Mouse (Mus musculus): Measurements from ENCODE around the gene Tnfsf9. TPM values are rescaled to one million over a fixed set of nuclear protein-coding genes. Genes with fewer than 3 reads are reported as not detected.

Gene Tnfsf9
- polyA plus RNA-seq, 1 experiment = 11.8 TPM

- Histone ChIP-seq H3K36me3 (ENCODE audit: control insufficient read depth, insufficient read depth) (no peaks in the 10 kb centered on the region), H3ac (ENCODE audit: control insufficient read depth, insufficient read length, low read depth) (no peak overlapping the region), H3K79me2 (ENCODE audit: control insufficient read depth, insufficient read depth) (no peaks in the 10 kb centered on the region), H3K27me3 (ENCODE audit: control insufficient read depth, insufficient read depth, insufficient read length) (peaks cover 57% of the 10 kb centered on the region), H3K79me3 (ENCODE audit: low read depth) (no peaks in the 10 kb centered on the region), H3K4me3 (ENCODE audit: insufficient read depth, poor library complexity, severe bottlenecking) (no peak overlapping the region)
- TF ChIP-seq MYOD1 (IDR thresholded peaks at IDR 0.05; ENCODE audit: control insufficient read depth, insufficient read length, low read depth) (no peak), FOSL1 (IDR thresholded peaks at IDR 0.05; ENCODE audit: insufficient read depth, low read length, poor library complexity, severe bottlenecking) (no peak), MYOG (IDR thresholded peaks at IDR 0.05; ENCODE audit: control insufficient read depth, extremely low read depth, insufficient read length) (no peak), CTCF (IDR thresholded peaks at IDR 0.05; ENCODE audit: control insufficient read depth, insufficient read depth, insufficient read length) (no peak), CEBPB (IDR thresholded peaks at IDR 0.05; ENCODE audit: low read depth) (no peak), USF1 (IDR thresholded peaks at IDR 0.05; ENCODE audit: low read depth) (no peak), MAX (IDR thresholded peaks at IDR 0.05) (no peak)
Observed at GRCm38 (mm10) chr17:57061069-57061468, 44.1 kb upstream of the Tnfsf9 start.

GRCm38 (mm10) chr17:57062011-57062521, 43.1 kb upstream of the Tnfsf9 start:
- H3K4me3 ChIP-seq (ENCODE audit: insufficient read depth, poor library complexity, severe bottlenecking) = no peak overlapping the region
- no peaks in the 10 kb centered on the region for H3K79me2 ChIP-seq (ENCODE audit: control insufficient read depth, insufficient read depth)
- no peaks in the 10 kb centered on the region for H3K36me3 ChIP-seq (ENCODE audit: control insufficient read depth, insufficient read depth)
- peaks cover 65% of the 10 kb centered on the region for H3K27me3 ChIP-seq (ENCODE audit: control insufficient read depth, insufficient read depth, insufficient read length)
- no peaks in the 10 kb centered on the region for H3K79me3 ChIP-seq (ENCODE audit: low read depth)
- TF ChIP-seq CTCF (IDR thresholded peaks at IDR 0.05; ENCODE audit: control insufficient read depth, insufficient read depth, insufficient read length) = no peak
- TF ChIP-seq MYOG (IDR thresholded peaks at IDR 0.05; ENCODE audit: control insufficient read depth, extremely low read depth, insufficient read length) = no peak
- TF ChIP-seq USF1 (IDR thresholded peaks at IDR 0.05; ENCODE audit: low read depth) = no peak
- TF ChIP-seq CEBPB (IDR thresholded peaks at IDR 0.05; ENCODE audit: low read depth) = no peak
- TF ChIP-seq MAX (IDR thresholded peaks at IDR 0.05) = no peak
- no peak for TF ChIP-seq FOSL1 (IDR thresholded peaks at IDR 0.05; ENCODE audit: insufficient read depth, low read length, poor library complexity, severe bottlenecking)
- TF ChIP-seq MYOD1 (IDR thresholded peaks at IDR 0.05; ENCODE audit: control insufficient read depth, insufficient read length, low read depth) = no peak
- H3ac ChIP-seq (ENCODE audit: control insufficient read depth, insufficient read length, low read depth) = no peak overlapping the region

- Histone ChIP-seq H3K4me3 (ENCODE audit: insufficient read depth, poor library complexity, severe bottlenecking) (no peak overlapping the region), H3K79me3 (ENCODE audit: low read depth) (no peaks in the 10 kb centered on the region), H3K27me3 (ENCODE audit: control insufficient read depth, insufficient read depth, insufficient read length) (peaks cover 70% of the 10 kb centered on the region), H3ac (ENCODE audit: control insufficient read depth, insufficient read length, low read depth) (no peak overlapping the region), H3K36me3 (ENCODE audit: control insufficient read depth, insufficient read depth) (no peaks in the 10 kb centered on the region), H3K79me2 (ENCODE audit: control insufficient read depth, insufficient read depth) (no peaks in the 10 kb centered on the region)
- no peak for TF ChIP-seq CTCF (IDR thresholded peaks at IDR 0.05; ENCODE audit: control insufficient read depth, insufficient read depth, insufficient read length)
- TF ChIP-seq CEBPB (IDR thresholded peaks at IDR 0.05; ENCODE audit: low read depth) = no peak
Observed at GRCm38 (mm10) chr17:57062548-57062947, 42.6 kb upstream of the Tnfsf9 start.

GRCm38 (mm10) chr17:57063031-57063430, 42.1 kb upstream of the Tnfsf9 start:
- H3K4me3 ChIP-seq (ENCODE audit: insufficient read depth, poor library complexity, severe bottlenecking) = no peak overlapping the region
- H3K27me3 ChIP-seq (ENCODE audit: control insufficient read depth, insufficient read depth, insufficient read length) = peaks cover 69% of the 10 kb centered on the region
- no peaks in the 10 kb centered on the region for H3K36me3 ChIP-seq (ENCODE audit: control insufficient read depth, insufficient read depth)
- no peaks in the 10 kb centered on the region for H3K79me2 ChIP-seq (ENCODE audit: control insufficient read depth, insufficient read depth)
- TF ChIP-seq MAX (IDR thresholded peaks at IDR 0.05) (no peak), USF1 (IDR thresholded peaks at IDR 0.05; ENCODE audit: low read depth) (no peak), FOSL1 (IDR thresholded peaks at IDR 0.05; ENCODE audit: insufficient read depth, low read length, poor library complexity, severe bottlenecking) (no peak), CTCF (IDR thresholded peaks at IDR 0.05; ENCODE audit: control insufficient read depth, insufficient read depth, insufficient read length) (no peak), MYOG (IDR thresholded peaks at IDR 0.05; ENCODE audit: control insufficient read depth, extremely low read depth, insufficient read length) (no peak), CEBPB (IDR thresholded peaks at IDR 0.05; ENCODE audit: low read depth) (no peak), MYOD1 (IDR thresholded peaks at IDR 0.05; ENCODE audit: control insufficient read depth, insufficient read length, low read depth) (no peak)
- H3ac ChIP-seq (ENCODE audit: control insufficient read depth, insufficient read length, low read depth) = no peak overlapping the region
- H3K79me3 ChIP-seq (ENCODE audit: low read depth) = no peaks in the 10 kb centered on the region

- TF ChIP-seq MYOD1 (IDR thresholded peaks at IDR 0.05; ENCODE audit: control insufficient read depth, insufficient read length, low read depth) = no peak
- TF ChIP-seq USF1 (IDR thresholded peaks at IDR 0.05; ENCODE audit: low read depth) = no peak
- no peak for TF ChIP-seq FOSL1 (IDR thresholded peaks at IDR 0.05; ENCODE audit: insufficient read depth, low read length, poor library complexity, severe bottlenecking)
- TF ChIP-seq MAX (IDR thresholded peaks at IDR 0.05) = no peak
- TF ChIP-seq CEBPB (IDR thresholded peaks at IDR 0.05; ENCODE audit: low read depth) = no peak
- Histone ChIP-seq H3K79me2 (ENCODE audit: control insufficient read depth, insufficient read depth) (no peaks in the 10 kb centered on the region), H3K4me3 (ENCODE audit: insufficient read depth, poor library complexity, severe bottlenecking) (no peak overlapping the region), H3ac (ENCODE audit: control insufficient read depth, insufficient read length, low read depth) (no peak overlapping the region), H3K36me3 (ENCODE audit: control insufficient read depth, insufficient read depth) (no peaks in the 10 kb centered on the region), H3K27me3 (ENCODE audit: control insufficient read depth, insufficient read depth, insufficient read length) (peaks cover 63% of the 10 kb centered on the region), H3K79me3 (ENCODE audit: low read depth) (no peaks in the 10 kb centered on the region)
Observed at GRCm38 (mm10) chr17:57066908-57067307, 38.2 kb upstream of the Tnfsf9 start.

- Histone ChIP-seq H3K79me3 (ENCODE audit: low read depth) (no peaks in the 10 kb centered on the region), H3ac (ENCODE audit: control insufficient read depth, insufficient read length, low read depth) (no peak overlapping the region), H3K27me3 (ENCODE audit: control insufficient read depth, insufficient read depth, insufficient read length) (peaks cover 60% of the 10 kb centered on the region), H3K4me3 (ENCODE audit: insufficient read depth, poor library complexity, severe bottlenecking) (no peak overlapping the region), H3K36me3 (ENCODE audit: control insufficient read depth, insufficient read depth) (no peaks in the 10 kb centered on the region), H3K79me2 (ENCODE audit: control insufficient read depth, insufficient read depth) (no peaks in the 10 kb centered on the region)
- TF ChIP-seq MAX (IDR thresholded peaks at IDR 0.05) = no peak
- no peak for TF ChIP-seq MYOD1 (IDR thresholded peaks at IDR 0.05; ENCODE audit: control insufficient read depth, insufficient read length, low read depth)
- no peak for TF ChIP-seq FOSL1 (IDR thresholded peaks at IDR 0.05; ENCODE audit: insufficient read depth, low read length, poor library complexity, severe bottlenecking)
- no peak for TF ChIP-seq CTCF (IDR thresholded peaks at IDR 0.05; ENCODE audit: control insufficient read depth, insufficient read depth, insufficient read length)
- TF ChIP-seq USF1 (IDR thresholded peaks at IDR 0.05; ENCODE audit: low read depth) = no peak
- no peak for TF ChIP-seq MYOG (IDR thresholded peaks at IDR 0.05; ENCODE audit: control insufficient read depth, extremely low read depth, insufficient read length)
- TF ChIP-seq CEBPB (IDR thresholded peaks at IDR 0.05; ENCODE audit: low read depth) = no peak
Observed at GRCm38 (mm10) chr17:57070272-57070671, 34.9 kb upstream of the Tnfsf9 start.
